Mouse (Mus musculus): ENCODE measurements around the gene Gm5678.

Gm5678 gene

DNA sequence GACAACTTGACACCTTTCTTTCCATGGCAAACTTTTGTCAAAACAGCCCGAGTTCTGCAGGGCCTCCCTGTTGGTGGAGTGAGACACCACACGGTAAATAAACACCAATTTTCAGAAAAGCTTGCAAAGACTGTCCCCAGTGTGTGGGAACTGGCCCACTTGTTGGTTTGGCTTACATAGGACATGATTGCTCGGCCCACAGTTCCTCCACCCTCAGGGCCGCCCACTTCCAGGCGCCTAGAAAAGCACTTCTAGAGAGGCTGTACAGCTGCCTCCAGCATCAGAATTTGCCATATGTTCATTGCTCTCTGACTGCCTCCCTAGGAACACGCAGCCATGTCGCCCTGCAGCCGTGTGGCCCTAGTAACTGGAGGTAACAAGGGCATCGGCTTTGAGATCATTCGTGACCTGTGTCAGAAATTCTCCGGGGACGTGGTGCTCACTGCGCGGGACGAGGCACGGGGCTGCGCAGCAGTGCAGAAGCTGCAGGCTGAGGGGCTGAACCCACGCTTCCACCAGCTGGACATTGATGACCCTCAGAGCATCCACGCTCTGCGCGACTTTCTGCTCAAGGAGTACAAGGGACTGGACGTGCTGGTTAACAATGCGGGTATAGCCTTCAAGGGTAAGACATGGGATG, at the start of gene Gm5678:
Gene Gm5678, plus strand, starts transcription at position 337 of the 640 bp plus-strand sequence.
- no peak for DNase-seq

DNA sequence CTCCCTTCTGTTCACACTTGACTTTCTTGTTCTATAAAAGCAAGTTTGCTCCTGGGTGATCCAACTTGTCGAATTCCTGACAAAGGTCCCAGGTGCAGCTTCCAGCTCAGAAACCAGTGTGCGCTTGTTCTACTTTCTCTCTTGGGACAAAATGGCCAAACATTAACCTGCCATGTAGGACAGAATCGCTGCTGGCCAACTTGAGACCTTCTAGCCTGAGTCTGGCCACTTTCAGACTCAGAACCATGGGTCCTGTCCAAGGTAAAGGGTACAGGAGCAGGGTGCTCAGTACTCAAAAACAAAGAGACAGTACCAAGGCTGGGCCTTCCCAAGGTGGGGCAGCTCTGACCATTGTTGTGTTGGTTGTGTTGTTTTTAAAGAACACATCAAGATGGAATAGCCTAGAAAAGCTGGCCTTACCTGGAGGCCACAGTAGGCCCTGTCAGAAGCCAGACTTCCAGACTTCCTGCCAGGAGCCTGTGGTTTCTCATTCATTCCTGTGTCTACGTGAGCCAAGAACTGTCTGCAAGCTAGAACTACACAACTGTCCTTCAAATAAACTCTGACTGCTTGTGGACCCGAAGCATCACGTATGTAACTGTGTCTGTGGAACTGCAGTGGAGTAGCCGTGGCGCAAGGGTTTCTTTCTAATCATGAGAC, 49.4 kb upstream of the Gm5678 start:
- no peak for DNase-seq

DNA sequence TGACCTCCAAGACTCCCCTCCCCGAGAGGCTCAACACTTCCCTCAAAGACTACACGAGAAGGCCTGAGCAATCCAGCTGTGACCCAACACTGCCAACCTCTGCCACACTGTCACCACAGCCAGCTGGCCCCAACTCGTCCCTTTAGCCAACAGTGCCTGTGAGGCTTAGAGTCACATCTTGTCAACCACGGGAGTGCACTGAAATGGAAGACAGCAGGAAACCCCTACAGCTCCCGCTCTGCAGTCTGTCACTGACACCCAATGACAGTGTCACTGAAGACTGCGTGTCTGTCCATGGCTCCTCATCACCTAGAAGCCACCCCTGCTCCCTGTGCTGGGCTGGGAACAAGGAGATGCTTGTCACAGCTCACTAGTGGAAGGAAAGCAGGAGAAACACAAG, 46.8 kb upstream of the Gm5678 start:
- no peak for DNase-seq

DNA sequence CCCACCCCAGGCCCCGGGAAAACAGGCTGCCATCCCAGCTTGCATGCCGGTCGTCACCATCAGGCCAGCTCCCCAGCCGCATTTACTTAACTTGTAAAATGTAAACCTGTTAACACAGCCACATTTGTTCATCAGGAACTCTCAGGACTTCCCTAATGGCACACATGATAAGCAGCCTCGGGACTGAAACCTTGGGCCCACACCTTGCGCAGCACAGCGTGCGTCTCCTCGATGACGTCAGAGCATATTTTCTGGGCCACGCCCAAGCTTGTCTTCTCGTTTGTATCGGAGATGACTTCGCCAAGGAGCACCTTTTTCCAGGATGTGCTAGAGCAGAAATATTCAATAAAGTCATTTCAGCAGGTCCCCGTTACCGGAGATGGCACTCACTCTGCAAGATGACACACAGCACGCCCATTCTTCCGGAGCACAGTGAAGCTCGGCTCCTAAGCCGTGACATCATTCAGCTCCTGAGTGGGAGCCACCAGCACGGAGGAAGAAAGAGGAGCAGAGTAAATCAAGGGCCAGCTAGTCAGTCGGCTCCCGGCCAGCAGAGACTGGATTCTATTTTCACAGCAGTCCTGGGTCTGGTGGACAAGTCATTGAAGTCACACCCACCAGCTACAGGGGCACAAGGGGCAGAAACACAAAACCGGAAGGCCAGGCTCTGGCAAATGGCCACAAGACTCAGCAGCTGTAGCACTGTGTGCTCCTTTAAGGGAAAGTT, 42.8 kb upstream of the Gm5678 start:
- DNase-seq: no peak

DNA sequence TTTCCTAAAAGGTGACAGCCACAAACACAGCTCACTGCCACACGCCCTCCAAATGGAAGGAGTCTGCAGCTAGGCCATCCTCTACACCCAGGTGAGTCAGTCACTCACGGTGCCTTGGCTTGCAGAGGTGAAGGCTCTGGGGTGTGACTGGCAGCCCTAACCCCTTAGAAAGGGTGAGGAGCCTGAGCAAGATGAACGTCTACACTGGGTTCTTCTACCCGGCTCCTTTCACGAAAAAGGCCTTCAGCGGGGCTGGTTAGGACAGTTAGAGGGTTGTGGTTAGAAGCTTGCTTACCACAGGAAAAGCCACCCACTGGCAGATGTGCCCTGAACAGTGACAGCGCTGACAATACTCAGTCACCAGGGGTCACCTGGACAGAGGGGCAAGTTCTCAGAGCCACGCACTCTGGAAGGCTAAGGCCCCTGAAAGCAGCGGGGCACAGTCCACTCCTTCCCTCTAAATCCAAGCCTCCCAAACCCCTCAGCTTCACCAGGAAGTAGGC, 42.1 kb upstream of the Gm5678 start:
- peak; percentile 50 for DNase-seq

DNA sequence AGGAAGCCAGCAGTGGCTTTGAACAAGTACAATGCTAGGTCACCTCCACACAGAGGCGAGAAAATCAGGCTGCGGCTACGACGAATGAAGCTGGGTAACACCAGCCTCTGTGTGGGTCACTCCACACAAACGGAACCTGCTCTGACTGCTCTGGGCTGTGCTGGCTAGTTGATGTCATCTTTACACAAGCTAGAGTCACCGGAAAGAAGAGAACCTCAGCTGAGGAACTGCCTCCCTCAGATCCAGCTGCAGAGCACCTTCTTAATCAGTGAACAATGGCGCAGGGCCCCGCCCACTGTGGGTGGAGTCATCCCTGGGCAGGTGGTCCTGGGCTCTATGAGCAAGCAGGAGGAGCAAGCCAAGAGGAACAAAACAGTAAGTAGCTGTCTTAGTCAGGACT, 41.5 kb upstream of the Gm5678 start:
- peak; percentile 83 for DNase-seq

DNA sequence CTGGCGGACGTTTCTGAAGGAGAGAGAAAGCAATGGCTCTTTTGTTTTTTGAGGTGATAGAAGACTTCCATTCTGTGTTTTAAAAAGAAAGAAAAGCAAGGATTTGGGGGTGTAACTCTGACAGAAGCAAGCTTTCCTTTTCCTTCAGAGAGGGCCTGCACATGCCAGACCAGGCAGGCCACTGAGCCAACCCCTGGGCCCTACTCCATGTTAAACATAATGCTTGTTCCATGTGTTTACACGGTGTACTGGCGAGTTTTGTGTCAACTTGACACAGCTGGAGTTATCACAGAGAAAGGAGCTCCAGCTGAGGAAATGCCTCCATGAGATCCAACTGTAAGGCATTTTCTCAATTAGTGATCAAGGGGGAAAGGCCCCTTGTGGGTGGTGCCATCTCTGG, 39.6 kb upstream of the Gm5678 start:
- DNase-seq: no peak

DNA sequence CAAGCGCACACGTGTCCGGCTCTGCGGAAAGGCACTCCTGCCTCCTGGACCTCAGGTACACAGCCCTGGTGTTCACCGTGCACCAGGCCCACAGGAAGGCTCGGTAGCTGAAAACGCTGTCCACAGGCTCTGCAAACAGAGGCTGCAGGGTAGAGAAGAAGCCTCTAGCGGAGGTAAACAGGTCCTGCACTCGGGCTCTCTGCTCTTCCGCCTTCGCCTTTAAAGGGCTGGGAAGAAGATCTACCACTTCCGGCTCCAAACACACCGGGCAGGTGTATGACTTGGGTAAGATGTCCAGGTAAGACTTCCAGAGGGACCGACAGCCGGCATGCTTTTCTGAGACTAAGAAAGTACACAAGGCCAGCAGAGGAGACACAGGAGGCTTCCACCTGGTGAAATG, 37.0 kb upstream of the Gm5678 start:
- DNase-seq: no peak

DNA sequence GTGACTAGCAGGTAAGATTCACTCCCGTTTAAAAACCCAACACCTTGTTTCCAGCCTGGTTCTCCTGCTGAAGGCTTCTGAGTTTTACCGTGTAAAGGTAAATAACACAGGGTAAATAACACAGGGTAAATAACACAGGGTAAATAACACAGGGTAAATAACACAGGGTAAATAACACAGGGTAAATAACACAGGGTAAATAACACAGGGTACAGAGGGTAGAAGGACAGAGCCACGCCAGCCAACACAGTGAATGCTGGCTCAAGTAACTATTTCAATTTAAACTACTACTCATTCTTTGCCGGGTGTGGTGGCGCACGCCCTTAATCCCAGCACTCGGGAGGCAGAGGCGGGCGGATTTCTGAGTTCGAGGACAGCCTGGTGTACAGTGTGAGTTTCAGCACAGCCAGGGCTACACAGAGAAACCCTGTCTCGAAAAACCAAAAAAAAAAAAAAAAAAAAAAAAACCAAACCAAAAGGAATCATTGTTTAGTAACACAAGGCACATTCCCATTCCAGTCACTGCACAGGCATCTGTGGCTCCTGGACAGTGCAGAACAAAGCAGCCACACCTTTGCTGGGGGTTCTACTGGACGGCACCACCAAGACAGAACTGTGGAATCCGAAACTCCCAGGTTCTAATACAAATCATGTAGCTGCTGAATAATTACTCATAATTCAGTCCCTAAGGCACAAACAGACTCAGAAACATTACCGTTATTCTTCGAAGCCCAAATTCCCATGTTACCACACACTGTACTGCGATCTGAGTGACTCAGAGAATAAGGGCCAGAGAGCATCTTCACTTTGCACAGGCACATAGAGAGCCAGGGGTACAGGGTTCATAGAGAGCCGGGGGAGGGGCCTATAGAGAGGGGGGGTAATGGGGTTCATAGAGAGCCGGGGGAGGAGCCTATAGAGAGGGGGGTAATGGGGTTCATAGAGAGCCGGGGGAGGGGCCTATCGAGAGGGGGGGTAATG, 36.2 kb upstream of the Gm5678 start:
- no peak for DNase-seq

DNA sequence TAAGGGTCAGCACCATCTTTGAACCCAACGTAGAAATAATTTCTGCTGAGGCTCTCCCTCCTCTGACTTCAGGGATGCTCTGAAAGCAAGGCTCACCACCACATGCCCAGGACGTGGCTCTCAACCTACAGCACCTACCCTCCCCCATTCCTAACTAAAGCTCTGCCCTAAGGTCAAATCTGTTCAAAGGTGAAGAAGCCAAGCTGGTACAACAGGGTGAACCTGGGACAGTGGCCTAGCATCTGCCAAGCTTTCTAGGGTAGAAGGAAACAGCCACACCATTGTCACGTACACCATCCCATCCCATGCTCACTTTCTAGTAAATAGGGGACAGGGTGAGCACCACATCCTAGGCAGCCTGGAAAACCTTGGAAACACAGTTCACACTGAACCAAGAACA, 35.2 kb upstream of the Gm5678 start:
- DNase-seq: no peak

DNA sequence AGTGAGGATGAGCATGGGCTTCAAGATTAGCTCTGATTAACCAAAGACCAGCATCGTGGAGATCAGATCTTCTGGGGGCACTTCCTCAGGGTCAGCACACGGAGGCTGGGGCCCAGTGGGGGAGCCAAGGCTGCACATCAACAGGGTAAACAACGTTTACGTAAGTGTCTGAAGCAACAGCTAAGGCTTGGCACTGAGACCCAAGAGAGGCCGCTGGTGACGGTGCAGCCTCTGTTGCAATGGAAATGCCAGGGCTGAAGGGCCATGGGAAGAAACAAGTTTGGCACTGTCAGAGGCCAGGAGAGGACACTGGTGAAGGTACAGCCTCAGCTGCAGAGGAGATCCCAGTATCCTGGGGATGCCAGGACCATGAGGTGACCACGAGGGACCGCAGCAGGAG, 34.5 kb upstream of the Gm5678 start:
- no peak for DNase-seq

DNA sequence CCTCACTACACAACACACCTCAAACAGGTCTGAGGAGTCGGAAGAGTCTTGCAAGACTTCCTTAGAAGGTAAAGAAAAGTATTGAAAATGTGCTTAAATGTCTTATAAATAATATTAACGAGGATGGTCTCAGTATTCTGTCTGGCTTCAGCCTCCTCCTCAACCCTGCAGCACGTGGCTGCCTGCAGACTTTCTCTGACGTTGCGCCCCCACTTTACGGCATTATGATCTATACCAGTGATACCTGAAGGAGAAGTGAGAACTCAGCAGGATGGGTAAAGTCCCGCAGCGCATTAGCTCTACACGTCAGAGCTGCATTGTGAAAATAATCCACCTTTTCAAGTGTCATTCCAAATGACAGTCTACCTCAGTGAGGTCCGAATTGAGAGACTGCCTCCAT, 33.4 kb upstream of the Gm5678 start:
- no peak for DNase-seq

DNA sequence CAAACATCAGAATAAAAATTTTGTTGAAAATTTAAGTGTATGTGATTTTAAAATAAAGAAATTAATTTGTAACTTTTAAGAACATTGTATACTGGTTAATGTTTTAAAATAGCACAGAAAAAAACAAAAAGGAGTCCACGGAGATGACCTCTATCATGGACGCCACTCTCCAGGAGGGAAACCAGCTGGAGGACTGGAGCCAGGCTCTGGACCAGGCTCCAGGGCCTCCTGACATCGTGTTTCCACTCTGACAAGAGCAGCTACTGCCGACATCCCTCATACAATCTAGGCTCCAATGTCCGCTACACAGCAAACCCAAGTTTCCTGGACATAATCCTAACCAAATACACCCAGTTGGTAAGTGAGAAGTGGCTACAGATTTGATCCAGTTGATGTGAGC, 32.1 kb upstream of the Gm5678 start:
- DNase-seq: no peak

DNA sequence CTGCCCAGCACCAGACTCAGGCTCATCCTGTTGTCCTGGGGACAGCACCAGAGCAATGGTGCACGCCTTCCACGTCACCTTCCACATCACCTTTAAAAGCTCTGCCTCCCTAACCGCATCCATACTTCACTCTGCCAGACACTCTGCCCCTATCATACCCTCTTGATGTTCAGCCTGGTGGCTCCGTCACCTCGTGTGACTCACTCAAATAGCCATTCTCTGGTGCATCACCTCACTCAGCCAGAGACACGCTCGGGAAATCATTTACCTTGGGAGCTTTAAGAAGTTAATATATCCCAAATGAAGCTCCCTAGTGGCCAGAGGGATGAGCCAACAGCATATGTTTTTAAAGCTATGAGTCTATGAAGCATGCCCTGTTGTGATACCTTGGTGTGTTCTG, 31.1 kb upstream of the Gm5678 start:
- no peak for DNase-seq

DNA sequence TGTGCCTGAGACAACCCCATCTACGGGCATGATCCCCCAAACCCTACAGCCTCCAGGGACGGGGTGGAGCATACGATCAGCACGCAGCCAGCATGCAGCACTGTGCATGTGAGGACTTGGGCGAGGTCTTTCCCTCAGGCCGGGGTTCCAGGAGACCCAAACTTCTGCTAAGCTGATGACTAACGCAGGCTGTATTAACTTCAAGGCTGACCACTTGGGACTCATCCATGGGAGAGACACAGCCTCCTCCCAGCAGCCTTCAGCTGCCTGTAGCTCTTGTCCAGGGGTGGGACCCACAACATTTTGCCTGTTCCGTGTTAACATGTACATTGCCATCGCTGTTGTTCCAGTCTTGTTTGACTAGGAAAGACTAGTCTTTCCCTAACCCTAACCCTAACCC, 30.3 kb upstream of the Gm5678 start:
- DNase-seq: no peak

DNA sequence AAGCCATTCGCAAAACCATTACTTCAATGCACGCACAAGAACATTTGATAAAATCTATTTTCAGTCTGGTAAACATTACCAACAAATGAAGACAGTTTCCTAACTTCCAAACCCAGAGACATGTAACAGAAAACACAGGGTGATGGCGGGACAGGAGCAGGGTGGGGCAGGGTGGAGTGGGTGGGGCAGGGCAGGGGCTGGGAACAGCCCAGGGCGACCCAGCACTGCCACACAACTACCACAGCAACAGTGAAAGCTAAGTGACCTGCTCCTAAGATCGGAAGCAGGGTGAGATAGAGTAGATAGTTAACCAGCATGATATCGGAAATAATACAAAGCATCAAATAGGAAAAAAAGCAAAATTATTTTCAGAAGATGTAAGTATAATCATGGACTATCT, 28.4 kb upstream of the Gm5678 start:
- no peak for DNase-seq

DNA sequence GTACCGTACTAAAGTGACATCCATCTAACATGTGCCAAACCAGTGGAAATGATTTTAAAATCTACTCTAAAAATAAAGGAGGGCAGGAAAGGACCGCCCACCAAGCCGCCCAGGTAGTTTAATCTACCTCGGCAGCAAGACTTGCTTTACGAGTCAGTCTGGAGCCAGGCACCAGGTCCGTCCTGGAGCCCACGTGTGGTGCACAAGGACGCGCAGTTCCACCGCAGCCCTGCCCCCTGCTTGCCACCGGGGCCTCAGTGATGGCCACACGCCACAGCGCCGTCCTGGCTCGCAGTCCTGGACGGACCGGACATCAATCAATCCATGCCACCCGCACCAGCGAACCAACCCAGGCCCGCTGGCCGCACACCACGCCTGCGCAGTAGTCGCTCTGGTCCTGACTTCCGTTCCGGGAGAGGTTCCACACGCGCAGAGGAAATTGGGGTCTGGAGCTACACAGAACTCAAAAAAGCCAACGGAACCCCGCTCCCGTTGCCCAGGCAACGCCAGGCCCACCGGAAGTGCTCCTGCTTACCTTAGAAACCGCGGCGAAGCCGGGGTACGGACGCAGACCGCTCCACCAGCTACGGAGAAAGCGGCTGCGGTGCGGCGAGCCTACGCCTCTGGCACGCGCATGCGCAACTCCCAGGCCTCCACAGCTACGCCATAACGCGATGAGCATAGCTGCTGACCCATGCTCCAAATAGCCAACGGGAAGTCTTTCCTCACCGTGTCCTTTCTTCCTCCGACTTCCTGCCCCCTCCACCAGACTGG, 24.3 kb upstream of the Gm5678 start, which contains the start of gene Setd4:
Gene Setd4, minus strand, starts transcription at position 625 of the 774 bp plus-strand sequence.
- DNase-seq: peak; percentile 86

DNA sequence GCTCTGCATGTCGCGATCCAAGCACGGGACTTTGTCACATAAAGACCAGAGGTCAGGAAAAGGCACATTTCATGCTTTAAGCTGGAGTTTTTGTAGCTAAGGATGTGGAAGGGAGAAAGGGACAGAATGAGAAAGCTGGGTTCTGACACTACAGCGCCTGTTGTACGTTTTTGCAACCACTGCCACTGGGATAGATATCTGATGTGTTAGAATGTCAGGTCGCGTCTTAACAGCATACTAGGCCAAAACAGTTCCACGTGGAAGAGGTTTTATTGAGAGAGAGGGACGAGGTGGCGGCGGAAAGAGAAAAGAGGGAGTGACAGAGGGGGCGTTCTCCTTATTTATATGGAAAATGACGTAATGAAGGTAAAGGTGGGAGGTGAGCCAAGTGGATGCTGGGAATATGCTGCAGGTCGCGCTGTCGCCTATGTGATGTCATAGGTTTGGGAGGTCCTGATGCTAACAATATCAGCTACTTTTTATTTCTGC, 23.4 kb upstream of the Gm5678 start:
- no peak for DNase-seq

DNA sequence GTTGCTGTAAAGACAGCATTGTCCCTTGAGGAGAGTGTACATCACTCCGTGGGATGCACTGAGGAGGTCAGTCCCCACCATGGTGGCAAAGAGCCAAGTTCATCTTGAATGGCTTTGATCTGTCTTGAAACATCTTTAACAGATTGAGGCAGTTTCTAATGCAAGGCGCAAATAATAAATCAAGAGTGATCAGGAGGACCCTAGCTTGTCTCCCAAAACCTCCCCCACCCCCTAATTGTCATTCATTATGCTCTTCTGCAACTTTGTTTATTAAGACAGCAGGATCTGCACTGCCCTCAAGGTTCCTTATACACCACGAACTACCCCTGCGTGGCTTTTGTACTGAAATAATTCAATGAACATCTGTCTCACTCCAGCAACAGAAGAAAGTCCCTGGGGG, 22.3 kb upstream of the Gm5678 start, which contains the start of gene Cbr1:
Gene Cbr1, plus strand, starts transcription at position 301 of the 400 bp plus-strand sequence.
- DNase-seq: no peak

DNA sequence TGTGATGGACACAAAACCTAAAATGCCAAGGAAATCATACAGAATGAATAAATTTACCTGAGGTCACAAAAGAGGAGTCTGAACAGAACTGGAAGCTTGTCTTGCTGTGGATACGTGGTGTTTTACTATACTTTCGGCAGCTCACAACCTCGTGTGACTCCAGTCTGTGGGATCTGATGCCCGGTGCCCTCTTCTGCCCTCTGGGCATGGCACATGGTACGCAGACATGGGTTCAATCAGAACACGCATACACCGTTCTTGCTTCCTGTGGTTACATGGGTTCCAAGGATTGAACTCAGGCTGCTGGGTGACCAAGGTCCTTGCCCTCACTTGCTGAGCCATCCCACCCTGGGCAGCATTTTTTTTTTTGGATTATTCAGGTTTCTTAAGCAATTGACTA, 21.8 kb upstream of the Gm5678 start:
- DNase-seq: no peak

DNA sequence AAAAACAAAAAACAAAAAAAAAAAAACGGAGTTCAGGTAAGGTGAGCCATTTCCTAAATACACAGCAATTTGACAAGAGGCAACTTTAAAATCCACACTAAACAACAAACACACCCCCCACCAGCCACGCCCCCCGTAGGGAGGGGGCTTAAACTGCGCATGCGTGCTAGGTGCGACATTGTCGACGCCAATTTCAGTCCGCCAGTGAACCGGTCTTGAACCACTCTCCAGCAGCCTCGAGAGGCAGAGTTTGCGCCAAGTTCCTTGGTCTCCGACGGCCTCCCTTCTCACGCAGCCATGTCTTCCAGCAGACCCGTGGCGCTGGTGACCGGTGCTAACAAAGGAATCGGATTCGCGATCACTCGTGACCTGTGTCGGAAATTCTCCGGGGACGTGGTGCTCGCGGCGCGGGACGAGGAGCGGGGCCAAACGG, 20.2 kb upstream of the Gm5678 start:
- DNase-seq: peak; percentile 93

DNA sequence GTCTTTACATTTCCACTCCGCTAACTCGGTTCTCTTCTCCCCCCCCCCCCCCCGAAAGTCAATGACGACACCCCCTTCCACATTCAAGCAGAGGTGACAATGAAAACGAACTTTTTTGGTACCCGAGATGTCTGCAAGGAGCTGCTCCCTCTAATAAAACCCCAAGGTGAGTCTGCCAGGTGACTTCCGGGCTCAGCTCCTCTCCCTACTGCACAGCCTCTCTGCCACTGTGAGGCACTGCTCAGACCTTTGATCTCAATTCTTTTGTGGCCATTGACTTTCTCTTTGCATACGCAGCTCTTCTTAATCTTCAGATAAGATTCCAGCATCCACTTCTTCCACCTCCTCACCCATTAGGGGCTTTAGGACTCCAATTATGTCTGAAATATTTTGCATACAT, 19.2 kb upstream of the Gm5678 start:
- no peak for DNase-seq
